Mouse (Mus musculus): ENCODE data around the gene Gstt1. TPM values are rescaled to one million over a fixed set of nuclear protein-coding genes. Genes with fewer than 3 reads are reported as not detected.
A peak's percentile ranks its signal among the peaks of the same experiment; 100 is the strongest.
"Not testable (repeated sequence)": the region's sequence is repeated elsewhere in the genome, so short reads cannot be mapped to it uniquely, and the experiment has no call there.

The Gstt1 gene
- 0.45 TPM for polyA plus RNA-seq (2021)

DNA sequence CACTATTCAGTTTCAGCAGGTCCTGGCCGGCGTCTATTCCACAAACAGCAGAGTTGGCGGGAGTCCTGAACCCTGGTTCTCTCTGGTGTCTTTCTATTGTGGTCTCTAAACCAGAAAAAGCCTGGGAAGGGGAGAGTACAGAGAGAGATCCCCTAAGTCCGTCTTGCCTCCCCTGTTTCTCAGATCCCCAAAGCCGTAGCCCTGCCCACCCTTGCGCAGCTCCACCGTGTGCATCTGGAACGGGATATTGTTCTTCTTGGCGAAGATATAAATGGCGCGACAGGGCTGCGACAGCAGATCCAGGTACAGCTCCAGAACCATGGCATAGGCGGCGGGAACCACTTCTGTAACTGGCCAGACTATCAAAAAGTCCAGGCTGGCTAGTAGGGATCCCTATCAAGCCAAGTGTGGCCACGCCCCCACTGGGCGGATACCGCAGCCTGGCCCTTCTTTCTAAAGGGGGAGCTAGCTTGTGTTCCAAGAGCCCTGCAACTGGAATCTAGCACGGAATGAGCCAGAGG, at the start of gene Gstt1:
Gene Gstt1 (minus strand): TSS at position 409 of the 521 bp plus-strand sequence.
- no peak for ATAC-seq
- POLR2A ChIA-PET, result no interaction called here

DNA sequence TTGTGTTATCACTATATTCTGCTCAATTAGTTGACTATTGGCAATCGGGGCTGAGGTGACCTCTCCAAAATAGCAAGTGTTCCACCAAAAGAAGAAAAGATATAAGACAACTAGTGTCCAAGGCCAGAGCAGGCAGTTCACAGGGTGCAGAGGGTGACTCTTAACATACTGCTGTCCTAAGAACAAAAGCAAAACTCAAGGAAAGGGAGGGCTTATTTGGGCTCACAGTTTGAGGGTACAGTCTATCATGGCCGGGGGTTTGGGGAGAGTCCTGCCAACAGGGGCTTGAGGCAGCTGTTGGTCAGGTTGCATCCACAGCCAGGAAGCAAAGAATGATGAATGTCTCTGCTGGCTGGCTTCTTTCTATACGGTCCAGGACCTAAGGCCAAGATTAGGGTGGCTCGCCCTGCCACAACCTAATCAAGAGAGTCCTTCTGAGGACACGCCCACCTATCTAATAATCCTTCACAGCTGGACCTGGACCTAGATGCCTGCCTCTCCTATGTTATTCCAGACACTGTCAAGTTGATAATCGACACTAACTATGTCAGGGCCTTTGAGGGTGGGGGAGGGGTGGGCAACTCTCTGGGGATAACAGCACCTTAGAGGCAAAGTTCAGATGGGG, 47.0 kb upstream of the Gstt1 start:
- ChIA-PET POLR2A (no interaction called here), CTCF (no interaction called here)
- no peak for TF ChIP-seq CTCF (IDR thresholded peaks at IDR 0.05)
- DNase-seq (ENCODE audit: low read depth, low spot score), result no peak
- peaks cover 6% of the 10 kb centered on the region for H3K27me3 ChIP-seq
- in situ Hi-C loops (cut with MboI; ENCODE audit: low pct_unique_long_range_greater_than_20kb), result no loop called here
- no peak for ATAC-seq

More for the DNA sequence above, at the start of gene Gstt1:
- in situ Hi-C loops (cut with MboI; ENCODE audit: low pct_unique_long_range_greater_than_20kb), result no loop called here
- TF ChIP-seq CTCF (IDR thresholded peaks at IDR 0.05), result no peak
- no peaks in the 10 kb centered on the region for H3K27me3 ChIP-seq
- no peak for DNase-seq (ENCODE audit: low read depth, low spot score)
- CTCF ChIA-PET, result interaction anchor here (1.1 kb wide), 1 partner anchor 9 kb away, joined by 3 read pairs; no protein-coding TSS in a partner anchor

GRCm38 (mm10) chr10:75844800-75845199, 46.4 kb upstream of the Gstt1 start:
- CTCF ChIA-PET, result no interaction called here
- in situ Hi-C loops (cut with MboI; ENCODE audit: low pct_unique_long_range_greater_than_20kb), result no loop called here
- POLR2A ChIA-PET, result no interaction called here

DNA sequence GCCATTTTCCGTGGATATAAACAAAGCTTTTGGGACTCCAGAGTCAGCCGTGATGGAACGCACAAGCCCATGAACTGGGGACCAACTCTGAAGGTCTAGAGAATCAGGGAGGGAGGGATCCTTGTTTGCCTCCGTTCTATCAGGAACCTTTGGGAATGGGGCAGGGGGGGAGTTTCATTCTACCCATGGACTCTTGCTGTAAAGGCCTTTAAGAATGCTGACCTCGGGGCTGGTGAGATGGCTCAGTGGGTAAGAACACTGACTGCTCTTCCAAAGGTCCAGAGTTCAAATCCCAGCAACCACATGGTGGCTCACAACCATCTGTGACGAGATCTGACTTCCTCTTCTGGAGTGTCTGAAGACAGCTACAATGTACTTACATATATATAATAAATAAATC, 45.5 kb upstream of the Gstt1 start:
- CTCF ChIA-PET; POLR2A ChIA-PET; H3K27me3 ChIP-seq; DNase-seq (ENCODE audit: low read depth, low spot score); in situ Hi-C loops (cut with MboI; ENCODE audit: low pct_unique_long_range_greater_than_20kb); ATAC-seq: not testable (repeated sequence)

More at GRCm38 (mm10) chr10:75844800-75845199, 46.4 kb upstream of the Gstt1 start:
- DNase-seq (ENCODE audit: low read depth, low spot score) (no peak), ATAC-seq (no peak)
- peaks cover 6% of the 10 kb centered on the region for H3K27me3 ChIP-seq
- no peak for TF ChIP-seq CTCF (IDR thresholded peaks at IDR 0.05)

DNA sequence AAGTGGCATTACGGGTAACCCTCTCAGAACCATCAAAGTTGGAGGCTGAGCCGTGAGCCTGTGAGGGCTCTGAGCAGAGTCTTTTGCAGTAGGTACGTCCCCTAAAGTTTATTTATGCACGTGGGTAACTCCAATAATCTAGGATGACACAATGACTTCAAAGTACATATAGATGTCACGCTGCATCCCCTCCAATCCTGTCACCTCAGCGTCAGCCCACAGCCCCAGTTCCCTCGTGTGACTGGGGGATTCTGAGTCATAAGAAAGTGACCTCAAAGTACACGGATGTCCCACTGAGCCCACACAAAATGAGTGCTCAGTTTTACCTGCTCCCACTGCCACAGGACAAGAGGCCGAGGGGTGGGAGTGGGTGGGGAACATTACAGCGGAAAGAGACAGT, 40.7 kb upstream of the Gstt1 start:
- POLR2A ChIA-PET, result no interaction called here
- CTCF ChIA-PET, result no interaction called here
- in situ Hi-C loops (cut with MboI; ENCODE audit: low pct_unique_long_range_greater_than_20kb), result no loop called here
- DNase-seq (ENCODE audit: low read depth, low spot score) (no peak), ATAC-seq (no peak)
- H3K27me3 ChIP-seq, result peaks cover 6% of the 10 kb centered on the region
- TF ChIP-seq CTCF (IDR thresholded peaks at IDR 0.05), result no peak

GRCm38 (mm10) chr10:75837248-75837759, 38.9 kb upstream of the Gstt1 start, which contains the start of gene Gstt2:
TSS of gene Gstt2 (minus strand) at chr10:75837424.
- in situ Hi-C loops (cut with MboI; ENCODE audit: low pct_unique_long_range_greater_than_20kb), result no loop called here
- CTCF ChIA-PET, result interaction anchor here (1.0 to 1.5 kb wide), 3 partner anchors 17 to 73 kb away, joined by 3 to 5 read pairs (median 3); no protein-coding TSS in a partner anchor
- POLR2A ChIA-PET, result interaction anchor here (0.6 to 0.7 kb wide), 2 partner anchors 57 to 73 kb away, joined by 3 to 7 read pairs; partner anchors contain the start of gene Cabin1
- peak; percentile 50 for DNase-seq (ENCODE audit: low read depth, low spot score)
- peak; percentile 69 for TF ChIP-seq CTCF (IDR thresholded peaks at IDR 0.05)
- no peaks in the 10 kb centered on the region for H3K27me3 ChIP-seq
- ATAC-seq, result peak; percentile 64

DNA sequence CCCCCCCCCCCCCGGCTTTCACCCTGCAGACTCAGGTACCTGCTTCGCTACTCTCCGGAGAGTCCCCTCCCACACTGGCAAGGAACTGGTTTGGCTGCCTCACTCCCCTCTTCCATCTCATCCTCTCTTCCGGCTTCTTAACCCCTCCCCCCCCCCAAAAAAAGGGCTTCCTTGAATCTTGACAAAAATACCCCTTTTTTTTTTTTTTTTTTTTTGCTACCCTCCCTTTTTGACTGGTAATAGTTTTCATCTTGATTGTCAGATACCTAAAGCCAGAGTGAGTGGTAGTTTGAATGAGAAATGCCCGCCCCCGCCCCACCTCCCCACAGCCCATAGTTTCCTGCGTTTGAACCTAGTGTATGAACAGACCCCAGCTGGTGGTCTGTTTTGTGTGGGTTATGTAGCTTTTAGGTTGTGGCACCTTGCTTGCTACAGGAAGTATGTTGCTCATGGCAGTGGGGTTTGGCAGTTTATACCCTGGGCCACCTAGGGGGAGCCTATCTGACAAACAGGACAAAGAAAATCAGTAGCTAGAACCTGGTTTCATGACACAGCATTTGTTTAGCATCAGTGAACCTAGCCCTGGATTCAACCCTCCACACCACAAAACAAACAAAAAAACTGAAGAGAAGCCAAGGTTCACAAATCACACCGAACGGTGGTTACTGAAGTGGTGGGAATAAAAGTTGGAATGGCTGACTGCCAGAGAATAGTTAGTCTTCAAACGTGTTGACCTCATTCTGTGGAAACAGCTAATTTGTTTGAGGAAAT, 37.6 kb upstream of the Gstt1 start:
- ChIA-PET CTCF (interaction anchor here (1.1 to 1.5 kb wide), 4 partner anchors 16 to 71 kb away, joined by 3 to 5 read pairs (median 3); no protein-coding TSS in a partner anchor), POLR2A (interaction anchor here (0.6 kb wide), 2 partner anchors 63 to 72 kb away, joined by 3 to 4 read pairs; partner anchors contain the start of genes Cabin1 and Ddt)
- peak; percentile 97 for DNase-seq (ENCODE audit: low read depth, low spot score)
- ATAC-seq, result peak; percentile 68
- H3K27me3 ChIP-seq, result no peaks in the 10 kb centered on the region
- TF ChIP-seq CTCF (IDR thresholded peaks at IDR 0.05), result peak; percentile 53
- in situ Hi-C loops (cut with MboI; ENCODE audit: low pct_unique_long_range_greater_than_20kb), result no loop called here

DNA sequence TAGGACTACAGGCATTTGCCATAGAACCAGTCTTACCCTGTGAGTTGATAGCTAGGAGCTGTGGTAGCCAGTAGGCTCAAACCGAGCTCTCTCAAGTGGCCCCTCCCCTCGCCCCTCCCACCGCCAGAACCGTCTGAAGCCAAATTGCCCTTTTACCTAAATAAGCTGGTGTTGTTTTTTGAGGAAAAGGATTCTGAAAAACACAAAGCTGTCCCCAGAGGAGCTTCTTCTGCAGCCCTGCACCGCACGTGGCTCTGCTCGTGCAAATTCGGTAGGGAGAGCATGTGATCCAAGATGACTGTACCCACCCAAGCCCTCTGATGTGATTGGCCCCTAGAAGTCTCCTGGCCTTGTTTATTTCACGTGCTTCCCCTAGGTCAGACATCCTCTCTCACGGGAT, 36.9 kb upstream of the Gstt1 start:
- ATAC-seq, result no peak
- in situ Hi-C loops (cut with MboI; ENCODE audit: low pct_unique_long_range_greater_than_20kb), result no loop called here
- no peaks in the 10 kb centered on the region for H3K27me3 ChIP-seq
- ChIA-PET CTCF (interaction anchor here (1.1 to 1.3 kb wide), 3 partner anchors 16 to 69 kb away, joined by 3 read pairs; no protein-coding TSS in a partner anchor), POLR2A (interaction anchor here (0.6 kb wide), 2 partner anchors 63 to 71 kb away, joined by 3 to 4 read pairs; partner anchors contain the start of genes Cabin1 and Ddt)
- TF ChIP-seq CTCF (IDR thresholded peaks at IDR 0.05), result no peak
- no peak for DNase-seq (ENCODE audit: low read depth, low spot score)

- no peak for ATAC-seq
- H3K27me3 ChIP-seq, result no peaks in the 10 kb centered on the region
- no peak for DNase-seq (ENCODE audit: low read depth, low spot score)
- CTCF ChIA-PET, result interaction anchor here (1.3 kb wide), 1 partner anchor 68 kb away, joined by 3 read pairs; no protein-coding TSS in a partner anchor
- no peak for TF ChIP-seq CTCF (IDR thresholded peaks at IDR 0.05)
- POLR2A ChIA-PET, result interaction anchor here (0.6 kb wide), 1 partner anchor 26 kb away, joined by 4 read pairs; no protein-coding TSS in a partner anchor
- in situ Hi-C loops (cut with MboI; ENCODE audit: low pct_unique_long_range_greater_than_20kb), result no loop called here
Measured at GRCm38 (mm10) chr10:75834721-75835120, 36.3 kb upstream of the Gstt1 start.

DNA sequence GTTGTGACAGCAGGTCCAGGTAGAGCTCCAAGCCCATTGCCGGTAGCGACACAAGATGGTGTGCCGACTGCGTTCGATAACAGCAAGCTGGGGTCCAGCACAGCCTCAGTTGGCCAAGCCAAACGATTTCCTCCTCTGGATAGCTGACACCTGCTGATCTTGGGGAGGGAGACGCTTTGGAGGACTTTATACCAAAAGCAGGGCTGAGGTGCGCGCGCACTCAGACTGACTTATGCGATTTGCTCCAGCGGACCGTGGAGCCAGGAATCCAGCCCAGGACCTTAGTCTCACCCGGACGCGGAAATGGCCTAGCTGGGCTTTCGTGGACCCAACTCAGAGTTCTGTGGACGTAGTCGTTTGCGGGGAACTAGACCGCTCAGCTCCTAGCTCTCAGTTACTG, 35.9 kb upstream of the Gstt1 start:
- no peak for TF ChIP-seq CTCF (IDR thresholded peaks at IDR 0.05)
- no peaks in the 10 kb centered on the region for H3K27me3 ChIP-seq
- POLR2A ChIA-PET, result interaction anchor here (0.6 kb wide), 1 partner anchor 26 kb away, joined by 4 read pairs; no protein-coding TSS in a partner anchor
- CTCF ChIA-PET, result no interaction called here
- DNase-seq (ENCODE audit: low read depth, low spot score), result no peak
- no peak for ATAC-seq
- in situ Hi-C loops (cut with MboI; ENCODE audit: low pct_unique_long_range_greater_than_20kb), result no loop called here

Data from Patski (cell line).